14 mouse cellular contexts compared by ENCODE assay signal in genomic region chr8:119829015-119829414, GRCm38 (mm10). TPM values are rescaled to one million over a fixed set of nuclear protein-coding genes. Genes with fewer than 3 reads are reported as not detected.
A peak's percentile ranks its signal among the peaks of the same experiment; 100 is the strongest.
DNase-seq lines count a peak whose midpoint lies in the region; ATAC-seq and TF ChIP-seq lines count a peak whose summit lies in the region.
"Had no signal": no experiment of that assay in that cellular context is flagged by ENCODE, and none has a peak within 500 bp of the region (broad histone marks: within the 10 kb centered on the region; RNA-seq: fewer than 3 reads in every experiment).

No protein-coding gene starts in this region.

- H3K4me2 ChIP-seq in forebrain, postnatal 0 days (ENCODE audit: low read depth): no peak overlapping the region
- H3K4me2 ChIP-seq in midbrain, embryonic 16.5 days (ENCODE audit: low read length): no peak overlapping the region
- H3K4me2 ChIP-seq in hindbrain, embryonic 13.5 days: 0 out of 2 replicates have a peak overlapping the region, but pooled peaks have one; percentile 6
- H3K4me2 ChIP-seq in stomach, embryonic 14.5 days (replicated peaks; ENCODE audit: low read depth, low read length): no peak overlapping the region
- H3K4me2 ChIP-seq: intestine, embryonic 15.5 days had no signal

- 83% methylated on average over 10 of the region's 10 CpGs for WGBS in forebrain, embryonic 10.5 days
- WGBS in forebrain, postnatal 0 days: 84% methylated on average over 10 of the region's 10 CpGs
- 80% methylated on average over 10 of the region's 10 CpGs for WGBS in midbrain, embryonic 10.5 days
- WGBS in midbrain, embryonic 16.5 days: 53% methylated on average over 10 of the region's 10 CpGs
- 54% methylated on average over 10 of the region's 10 CpGs for WGBS in hindbrain, embryonic 13.5 days
- 69% methylated on average over 10 of the region's 10 CpGs for WGBS in stomach, embryonic 14.5 days

- no peak for DNase-seq in forebrain, embryonic 10.5 days (ENCODE audit: extremely low spot score, low spot score)
- no peak for DNase-seq in forebrain, postnatal 0 days
- DNase-seq in midbrain, embryonic 10.5 days (ENCODE audit: low spot score): no peak
- DNase-seq in left cerebral cortex, postnatal 10 days (ENCODE audit: extremely low spot score in 1 of 2, low spot score in 2 of 2): no peak
- DNase-seq in adipocyte (ENCODE audit: low spot score): no peak
- DNase-seq: adrenal gland, postnatal 36 days; cerebellum, postnatal 36 days; kidney, postnatal 36 days; lung, adult 18-20 months; right cerebral cortex, postnatal 4 days had no signal

- peak overlapping the region; percentile 80 for H3K27ac ChIP-seq in forebrain, embryonic 10.5 days
- H3K27ac ChIP-seq in forebrain, postnatal 0 days (ENCODE audit: low read depth, low read length): no peak overlapping the region
- H3K27ac ChIP-seq in midbrain, embryonic 10.5 days (replicated peaks): peak overlapping the region; percentile 88
- H3K27ac ChIP-seq in midbrain, embryonic 16.5 days (ENCODE audit: low read length): no peak overlapping the region
- peak overlapping the region; percentile 82; the same call in 1 of the 2 replicates for H3K27ac ChIP-seq in hindbrain, embryonic 13.5 days
- H3K27ac ChIP-seq in stomach, embryonic 14.5 days (ENCODE audit: low read length): peak overlapping the region; percentile 41; the same call in 1 of the 2 replicates

- intact Hi-C loops in left cerebral cortex, postnatal 10 days (cut with DNase I): no loop called here

- ATAC-seq in forebrain, postnatal 0 days: no peak
- ATAC-seq in midbrain, embryonic 16.5 days: no peak
- no peak for ATAC-seq in hindbrain, embryonic 13.5 days (ENCODE audit: low FRiP score)
- no peak for ATAC-seq in stomach, embryonic 14.5 days (ENCODE audit: insufficient number of reproducible peaks, insufficient read depth, low FRiP score, low read depth)
- ATAC-seq: intestine, embryonic 15.5 days had no signal

- no peak overlapping the region for H3K9ac ChIP-seq in forebrain, postnatal 0 days
- no peak overlapping the region for H3K9ac ChIP-seq in midbrain, embryonic 16.5 days (ENCODE audit: low read depth, low read length)
- peak overlapping the region; percentile 29; the same call in 1 of the 2 replicates for H3K9ac ChIP-seq in hindbrain, embryonic 13.5 days
- H3K9ac ChIP-seq in stomach, embryonic 14.5 days (replicated peaks; ENCODE audit: low read depth, low read length): no peak overlapping the region

- TF ChIP-seq CTCF in forebrain, postnatal 0 days (IDR thresholded peaks at IDR 0.05; ENCODE audit: low read depth): no peak

- H3K27me3 ChIP-seq in forebrain, embryonic 10.5 days (ENCODE audit: poor library complexity, severe bottlenecking): no peaks in the 10 kb centered on the region
- no peaks in the 10 kb centered on the region for H3K27me3 ChIP-seq in forebrain, postnatal 0 days (ENCODE audit: insufficient read depth, low read length)
- no peaks in the 10 kb centered on the region for H3K27me3 ChIP-seq in midbrain, embryonic 10.5 days (ENCODE audit: low read depth, poor library complexity, severe bottlenecking)
- H3K27me3 ChIP-seq in midbrain, embryonic 16.5 days (ENCODE audit: control insufficient read depth, insufficient read depth, low read depth, low read length): no peaks in the 10 kb centered on the region
- H3K27me3 ChIP-seq in hindbrain, embryonic 13.5 days: no peaks in the 10 kb centered on the region
- H3K27me3 ChIP-seq in stomach, embryonic 14.5 days (ENCODE audit: control insufficient read depth, insufficient read depth, low read length): no peaks in the 10 kb centered on the region
- H3K27me3 ChIP-seq: intestine, embryonic 15.5 days had no signal

- no peak overlapping the region for H3K4me3 ChIP-seq in forebrain, embryonic 10.5 days
- no peak overlapping the region for H3K4me3 ChIP-seq in forebrain, postnatal 0 days (ENCODE audit: low read depth, low read length)
- H3K4me3 ChIP-seq in midbrain, embryonic 10.5 days: no peak overlapping the region
- no peak overlapping the region for H3K4me3 ChIP-seq in midbrain, embryonic 16.5 days (ENCODE audit: low read depth, low read length)
- H3K4me3 ChIP-seq in hindbrain, embryonic 13.5 days: no peak overlapping the region
- H3K4me3 ChIP-seq in stomach, embryonic 14.5 days (ENCODE audit: low read depth, low read length): no peak overlapping the region
- H3K4me3 ChIP-seq: intestine, embryonic 15.5 days had no signal

- 0 out of 2 replicates have a peak, but pooled peaks cover 10% of the 10 kb centered on the region for H3K36me3 ChIP-seq in forebrain, embryonic 10.5 days (replicated peaks)
- H3K36me3 ChIP-seq in forebrain, postnatal 0 days (ENCODE audit: insufficient read depth): no peaks in the 10 kb centered on the region; the same call in 1 of the 2 replicates
- H3K36me3 ChIP-seq in midbrain, embryonic 10.5 days: peaks cover 3% of the 10 kb centered on the region
- no peaks in the 10 kb centered on the region for H3K36me3 ChIP-seq in midbrain, embryonic 16.5 days (ENCODE audit: control insufficient read depth, insufficient read depth, low read length)
- no peaks in the 10 kb centered on the region for H3K36me3 ChIP-seq in hindbrain, embryonic 13.5 days
- no peaks in the 10 kb centered on the region for H3K36me3 ChIP-seq in stomach, embryonic 14.5 days (ENCODE audit: control insufficient read depth, insufficient read depth, low read length)
- H3K36me3 ChIP-seq: intestine, embryonic 15.5 days had no signal

- H3K9me3 ChIP-seq in forebrain, embryonic 10.5 days: no peaks in the 10 kb centered on the region
- no peaks in the 10 kb centered on the region for H3K9me3 ChIP-seq in forebrain, postnatal 0 days (ENCODE audit: low read length)
- H3K9me3 ChIP-seq in midbrain, embryonic 10.5 days (replicated peaks): no peaks in the 10 kb centered on the region
- no peaks in the 10 kb centered on the region for H3K9me3 ChIP-seq in midbrain, embryonic 16.5 days (replicated peaks; ENCODE audit: control insufficient read depth, low read length, poor library complexity, severe bottlenecking)
- no peaks in the 10 kb centered on the region for H3K9me3 ChIP-seq in hindbrain, embryonic 13.5 days
- no peaks in the 10 kb centered on the region for H3K9me3 ChIP-seq in stomach, embryonic 14.5 days (ENCODE audit: control insufficient read depth, low read depth, low read length)
- H3K9me3 ChIP-seq: intestine, embryonic 15.5 days had no signal

- peaks cover 95% of the 10 kb centered on the region for H3K4me1 ChIP-seq in forebrain, embryonic 10.5 days
- peaks cover 18% of the 10 kb centered on the region for H3K4me1 ChIP-seq in forebrain, postnatal 0 days (ENCODE audit: insufficient read depth)
- H3K4me1 ChIP-seq in midbrain, embryonic 10.5 days: peaks cover 100% of the 10 kb centered on the region
- H3K4me1 ChIP-seq in midbrain, embryonic 16.5 days (ENCODE audit: control insufficient read depth, insufficient read depth, low read length): peaks cover 49% of the 10 kb centered on the region
- H3K4me1 ChIP-seq in hindbrain, embryonic 13.5 days (replicated peaks): peaks cover 90% of the 10 kb centered on the region
- H3K4me1 ChIP-seq in stomach, embryonic 14.5 days (ENCODE audit: control insufficient read depth, insufficient read depth, low read length): peaks cover 83% of the 10 kb centered on the region

RNA-seq across cellular contexts. Expression of gene Cotl1, which starts 11.3 kb away (rescaled TPM):
- 109 and 114 TPM in 2 replicates for polyA plus RNA-seq in forebrain, embryonic 10.5 days (2016; fragmentation: Nextera tagmentation; extraction: Ambion mirVana)
- 177 and 224 TPM in 2 replicates for total RNA-seq in forebrain, postnatal 0 days (2014; rRNA removed)
- 134 and 156 TPM in 2 replicates for polyA plus RNA-seq in forebrain, postnatal 0 days (2015; fragmentation: Nextera tagmentation; extraction: Ambion mirVana)
- polyA plus RNA-seq in midbrain, embryonic 10.5 days (2016; fragmentation: Nextera tagmentation; extraction: Ambion mirVana): 150 and 197 TPM in 2 replicates
- polyA plus RNA-seq in midbrain, embryonic 16.5 days (2015; fragmentation: Nextera tagmentation; extraction: Ambion mirVana): 126 and 139 TPM in 2 replicates
- polyA plus RNA-seq in hindbrain, embryonic 13.5 days (2015; fragmentation: Nextera tagmentation; extraction: Ambion mirVana): 98.1 and 106 TPM in 2 replicates
- 340 and 436 TPM in 2 replicates for polyA plus RNA-seq in stomach, embryonic 14.5 days (2014; fragmentation: Nextera tagmentation; extraction: Ambion mirVana)
- total RNA-seq in left cerebral cortex, postnatal 10 days (2021): 100 to 1,000 TPM in 1 of 2 experiments, 10 to 100 TPM in 1; 96.5 to 100 TPM

RNA-seq across cellular contexts. Expression of gene Klhl36, which starts 33.1 kb away (rescaled TPM):
- 10.8 and 11.1 TPM in 2 replicates for polyA plus RNA-seq in forebrain, embryonic 10.5 days (2016; fragmentation: Nextera tagmentation; extraction: Ambion mirVana)
- 18.7 and 23.0 TPM in 2 replicates for total RNA-seq in forebrain, postnatal 0 days (2014; rRNA removed)
- polyA plus RNA-seq in forebrain, postnatal 0 days (2015; fragmentation: Nextera tagmentation; extraction: Ambion mirVana): 18.0 and 20.3 TPM in 2 replicates
- polyA plus RNA-seq in midbrain, embryonic 10.5 days (2016; fragmentation: Nextera tagmentation; extraction: Ambion mirVana): 12.8 and 13.0 TPM in 2 replicates
- 16.6 and 18.5 TPM in 2 replicates for polyA plus RNA-seq in midbrain, embryonic 16.5 days (2015; fragmentation: Nextera tagmentation; extraction: Ambion mirVana)
- polyA plus RNA-seq in hindbrain, embryonic 13.5 days (2015; fragmentation: Nextera tagmentation; extraction: Ambion mirVana): 14.6 and 14.8 TPM in 2 replicates
- polyA plus RNA-seq in stomach, embryonic 14.5 days (2014; fragmentation: Nextera tagmentation; extraction: Ambion mirVana): 11.2 and 15.6 TPM in 2 replicates
- 1 to 10 TPM; 7.3 to 8.2 TPM for total RNA-seq in left cerebral cortex, postnatal 10 days (2021)

RNA-seq across cellular contexts. Expression of gene Tldc1, which starts 50.8 kb away (rescaled TPM):
- 16.7 and 17.3 TPM in 2 replicates for polyA plus RNA-seq in forebrain, embryonic 10.5 days (2016; fragmentation: Nextera tagmentation; extraction: Ambion mirVana)
- total RNA-seq in forebrain, postnatal 0 days (2014; rRNA removed): 21.0 and 21.1 TPM in 2 replicates
- 6.8 and 9.4 TPM in 2 replicates for polyA plus RNA-seq in forebrain, postnatal 0 days (2015; fragmentation: Nextera tagmentation; extraction: Ambion mirVana)
- polyA plus RNA-seq in midbrain, embryonic 10.5 days (2016; fragmentation: Nextera tagmentation; extraction: Ambion mirVana): 15.4 and 16.4 TPM in 2 replicates
- polyA plus RNA-seq in midbrain, embryonic 16.5 days (2015; fragmentation: Nextera tagmentation; extraction: Ambion mirVana): 10.9 and 12.2 TPM in 2 replicates
- polyA plus RNA-seq in hindbrain, embryonic 13.5 days (2015; fragmentation: Nextera tagmentation; extraction: Ambion mirVana): 11.8 and 12.8 TPM in 2 replicates
- 10.4 and 11.7 TPM in 2 replicates for polyA plus RNA-seq in stomach, embryonic 14.5 days (2014; fragmentation: Nextera tagmentation; extraction: Ambion mirVana)
- total RNA-seq in left cerebral cortex, postnatal 10 days (2021): 10 to 100 TPM; 14.2 to 15.9 TPM

Comparison
In these comparisons a context has a peak if more than half of its experiments do, and no peak if none do; other contexts are left out.
1. H3K27ac ChIP-seq: peak in forebrain, embryonic 10.5 days (single experiment), midbrain, embryonic 10.5 days (single experiment), hindbrain, embryonic 13.5 days (single experiment) and stomach, embryonic 14.5 days (single experiment); none in forebrain, postnatal 0 days (single experiment) and midbrain, embryonic 16.5 days (single experiment).